Mouse (Mus musculus): ENCODE results near the gene Rpap3.

DNA sequence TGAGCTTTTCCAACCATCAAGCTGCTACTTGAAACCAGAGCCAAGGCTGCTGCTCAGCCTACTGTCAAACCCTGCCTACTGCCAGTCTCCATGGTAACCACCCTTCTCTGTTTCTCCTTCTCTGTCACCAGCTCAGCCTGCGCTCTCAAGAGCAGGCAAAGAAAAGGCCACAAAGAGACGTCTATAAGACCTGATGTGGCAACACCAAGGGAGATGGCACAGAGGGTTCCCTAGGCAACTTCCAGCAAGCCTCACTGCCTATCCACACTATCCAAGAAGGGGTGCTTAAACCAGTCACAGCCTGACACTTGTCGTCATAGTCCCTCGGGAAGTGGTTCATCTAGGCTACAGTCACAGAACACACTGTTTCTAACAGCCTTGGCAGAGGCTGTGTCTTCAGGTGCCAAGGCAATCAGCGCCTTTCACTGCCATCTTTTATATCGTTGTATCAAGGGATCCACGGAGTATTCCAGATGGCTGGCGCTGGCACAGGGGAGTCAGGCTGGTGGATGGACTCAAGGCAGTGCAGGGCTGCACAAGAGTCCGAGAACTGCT lies 33.3 kb downstream of the Rpap3 start:
- TF ChIP-seq POLR2A (IDR thresholded peaks at IDR 0.05; ENCODE audit: insufficient read depth, low read length), result no peak
- no peak for TF ChIP-seq CTCF (IDR thresholded peaks at IDR 0.05; ENCODE audit: low read depth, low read length)
- TF ChIP-seq EP300 (IDR thresholded peaks at IDR 0.05; ENCODE audit: insufficient read depth, low read depth, low read length), result no peak

All from ES-Bruce4 (cell line).